Mouse (Mus musculus) CH12.LX (cell line): Measurements from ENCODE around the gene Plxdc1.

Experiments
- BHLHE40 ChIP-seq: IDR thresholded peaks from 2 replicates; pipeline ENCODE4 v1.6.1; 2011; ENCODE audit warnings: mild to moderate bottlenecking, low read depth, low read length, improper control_type of control experiment
- CHD2 ChIP-seq: IDR thresholded peaks from 2 replicates; pipeline ENCODE4 v1.6.1; 2011; ENCODE audit warnings: low read length, improper control_type of control experiment
- CTCF ChIP-seq, 2 experiments: IDR thresholded peaks in 1 of 2; conservative IDR thresholded peaks in 1 of 2; 2 replicates each; pipeline ENCODE4 v1.5.1; 2011 to 2012; ENCODE audit warnings: low read depth in 2 of 2, low read length in 2 of 2, improper control_type of control experiment in 1 of 2, inconsistent platforms in 1 of 2, mild to moderate bottlenecking in 1 of 2, moderate library complexity in 1 of 2
- ETS1 ChIP-seq: conservative IDR thresholded peaks from 2 replicates; pipeline ENCODE4 v1.6.1; 2012; ENCODE audit warnings: low read depth, mild to moderate bottlenecking, inconsistent platforms, low read length, improper control_type of control experiment, moderate library complexity
- GABPA ChIP-seq: IDR thresholded peaks from 2 replicates; pipeline ENCODE4 v1.6.1; 2012; ENCODE audit warnings: low read depth, low read length, improper control_type of control experiment, inconsistent platforms; ENCODE audit not compliant: insufficient replicate concordance
- JUN ChIP-seq: IDR thresholded peaks from 2 replicates; pipeline ENCODE4 v1.6.1; 2011; ENCODE audit warnings: low read depth, mild to moderate bottlenecking, low read length, improper control_type of control experiment, moderate library complexity; ENCODE audit not compliant: insufficient read depth
- KAT2A ChIP-seq: IDR thresholded peaks from 2 replicates; pipeline ENCODE4 v1.6.1; 2012; ENCODE audit warnings: low read length, improper control_type of control experiment, inconsistent platforms; ENCODE audit not compliant: insufficient replicate concordance
- MXI1 ChIP-seq: IDR thresholded peaks from 2 replicates; pipeline ENCODE4 v1.6.1; 2011; ENCODE audit warnings: mild to moderate bottlenecking, low read depth, low read length, improper control_type of control experiment
- POLR2A ChIP-seq: IDR thresholded peaks from 2 replicates; pipeline ENCODE4 v1.6.1; 2011; ENCODE audit warnings: low read depth, mild to moderate bottlenecking, improper control_type of control experiment, low read length
- RCOR1 ChIP-seq: conservative IDR thresholded peaks from 2 replicates; pipeline ENCODE4 v1.6.1; 2012; ENCODE audit warnings: low read depth, mild to moderate bottlenecking, inconsistent platforms, low read length, improper control_type of control experiment
- TCF12 ChIP-seq: IDR thresholded peaks from 2 replicates; pipeline ENCODE4 v1.6.1; 2014; ENCODE audit warnings: low read depth, mild to moderate bottlenecking, inconsistent platforms, low read length, improper control_type of control experiment
- UBTF ChIP-seq: IDR thresholded peaks from 2 replicates; pipeline ENCODE4 v1.6.1; 2012; ENCODE audit warnings: low read depth, mild to moderate bottlenecking, inconsistent platforms, low read length, improper control_type of control experiment, moderate library complexity
- USF2 ChIP-seq: conservative IDR thresholded peaks from 2 replicates; pipeline ENCODE4 v1.6.1; 2011; ENCODE audit warnings: low read depth, low read length, improper control_type of control experiment
- ZC3H11A ChIP-seq: IDR thresholded peaks from 2 replicates; pipeline ENCODE4 v1.6.1; 2012; ENCODE audit warnings: low read depth, mild to moderate bottlenecking, inconsistent platforms, low read length, improper control_type of control experiment

- TF ChIP-seq TCF12, result no peak
- no peak for TF ChIP-seq POLR2A
- TF ChIP-seq CHD2, result no peak
- TF ChIP-seq ETS1, result no peak
- TF ChIP-seq CTCF (conservative IDR thresholded peaks at IDR 0.05 in 1 of 2, IDR thresholded peaks at IDR 0.05 in 1 of 2; ENCODE audit: low read depth in 2 of 2, low read length in 2 of 2), result no peak
- no peak for TF ChIP-seq KAT2A
- TF ChIP-seq ZC3H11A, result no peak
- TF ChIP-seq GABPA, result no peak
- TF ChIP-seq USF2, result no peak
- TF ChIP-seq BHLHE40, result no peak
- TF ChIP-seq UBTF, result no peak
- no peak for TF ChIP-seq RCOR1
- TF ChIP-seq MXI1, result no peak
- no peak for TF ChIP-seq JUN
These were observed 111.8 kb downstream of the Plxdc1 start for GRCm38 (mm10) chr11:97874396-97874795.
